Comparison of ENCODE assay signal across 22 mouse cellular contexts in the genomic region with DNA sequence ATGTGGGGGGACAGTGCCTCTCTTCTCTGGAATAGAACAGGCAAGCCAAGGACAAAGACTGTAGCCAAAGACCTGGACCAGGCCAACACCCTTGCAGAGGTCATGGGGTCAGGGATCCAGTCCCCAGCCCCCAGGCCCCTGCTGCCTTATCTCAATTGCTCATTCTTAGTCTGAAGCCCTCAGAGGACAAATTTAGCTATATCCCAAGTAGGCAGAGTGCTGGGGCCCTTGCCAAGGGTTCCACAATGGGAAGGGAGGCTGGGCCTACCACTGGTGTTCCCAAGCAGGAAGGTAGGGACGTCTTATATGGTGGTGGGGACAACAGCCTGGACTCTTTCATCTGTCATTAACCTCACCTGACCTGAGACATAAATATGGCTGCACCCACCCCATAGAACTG. TPM values are rescaled to one million over a fixed set of nuclear protein-coding genes. Genes with fewer than 3 reads are reported as not detected.
DNase-seq lines count a peak whose midpoint lies in the region; ATAC-seq lines count a peak whose summit lies in the region.
"Had no signal": no experiment of that assay in that cellular context is flagged by ENCODE, and none has a peak within 500 bp of the region (broad histone marks: within the 10 kb centered on the region; RNA-seq: fewer than 3 reads in every experiment).

No protein-coding gene starts in this region.

- peak; percentile 50 for DNase-seq in cerebellum, adult 11 months
- DNase-seq in cerebellum, adult 9-10 months = no peak
- DNase-seq in heart, adult 11 months = peak; percentile 98
- peak; percentile 63 to 80 for DNase-seq in heart, postnatal 14 days
- DNase-seq in ovary, postnatal 36 days (ENCODE audit: low spot score) = no peak
- DNase-seq in right cerebral cortex, postnatal 36 days (ENCODE audit: low spot score in 2 of 2) = no peak
- DNase-seq: adrenal gland, adult 8-10 months; gastrocnemius, adult 2 months; layer of hippocampus, adult 9-11 months; lung, adult 2 months; lung, postnatal 4 days; thymus, postnatal 25 days had no signal

- no peaks in the 10 kb centered on the region for H3K9me3 ChIP-seq in heart, embryonic 12.5 days (replicated peaks)
- H3K9me3 ChIP-seq: embryonic facial prominence, embryonic 15.5 days; kidney, embryonic 15.5 days had no signal

- H3K4me3 ChIP-seq in heart, embryonic 12.5 days = peak overlapping the region; percentile 71
- H3K4me3 ChIP-seq: embryonic facial prominence, embryonic 15.5 days; gastrocnemius, adult 2 months; kidney, embryonic 15.5 days; left cerebral cortex, adult 2 months had no signal

- peak overlapping the region; percentile 95 for H3K27ac ChIP-seq in heart, embryonic 12.5 days (ENCODE audit: poor library complexity, severe bottlenecking)
- H3K27ac ChIP-seq: embryonic facial prominence, embryonic 15.5 days; gastrocnemius, adult 2 months; kidney, embryonic 15.5 days; left cerebral cortex, adult 2 months had no signal

- H3K27me3 ChIP-seq in heart, embryonic 12.5 days (replicated peaks) = no peaks in the 10 kb centered on the region
- H3K27me3 ChIP-seq: embryonic facial prominence, embryonic 15.5 days had no signal

- H3K36me3 ChIP-seq in heart, embryonic 12.5 days = peaks cover 36% of the 10 kb centered on the region
- H3K36me3 ChIP-seq: embryonic facial prominence, embryonic 15.5 days; kidney, embryonic 15.5 days had no signal

- 19% methylated on average over 1 of the region's 1 CpGs for WGBS in heart, embryonic 12.5 days

- H3K4me1 ChIP-seq in heart, embryonic 12.5 days (replicated peaks) = peaks cover 53% of the 10 kb centered on the region

- intact Hi-C loops in heart, postnatal 14 days (cut with DNase I) = loop anchor here (5.0 to 10.0 kb wide), 4 partner anchors 119 to 359 kb away; a partner anchor contains a TSS

- ATAC-seq in heart, embryonic 12.5 days (ENCODE audit: insufficient number of reproducible peaks, low FRiP score) = peak; percentile 44
- ATAC-seq in granulocyte monocyte progenitor cell, adult 5-6 weeks (replicated peaks; ENCODE audit: poor library complexity, severe bottlenecking) = no peak
- ATAC-seq: hindbrain, embryonic 16.5 days; intestine, embryonic 16.5 days; Patski had no signal

- peak overlapping the region; percentile 93 for H3K9ac ChIP-seq in heart, embryonic 12.5 days
- H3K9ac ChIP-seq: embryonic facial prominence, embryonic 15.5 days; kidney, embryonic 15.5 days had no signal

- H3K4me2 ChIP-seq in heart, embryonic 12.5 days = peak overlapping the region; percentile 77
- H3K4me2 ChIP-seq: embryonic facial prominence, embryonic 15.5 days; kidney, embryonic 15.5 days; liver, embryonic 11.5 days; midbrain, embryonic 11.5 days had no signal

RNA-seq across cellular contexts. Expression of a gene that starts 0.7 kb away (rescaled TPM):
- polyA plus RNA-seq in heart, embryonic 12.5 days (2016; fragmentation: Nextera tagmentation; extraction: Ambion mirVana) = 1,039 and 1,047 TPM in 2 replicates
- total RNA-seq in heart, postnatal 14 days (2021) = 1,000 to 10,000 TPM; 1,701 to 1,920 TPM
- 1.5 TPM in 1 of 2 replicates, not detected in the other for total RNA-seq in granulocyte monocyte progenitor cell, adult 5-6 weeks (2014; fragmentation: Nextera tagmentation)
- total RNA-seq in granulocyte monocyte progenitor cell, adult 5-6 weeks (2017) = 0.62 TPM in 1 of 2 replicates, not detected in the other
- polyA plus RNA-seq: intestine, embryonic 16.5 days; midbrain, embryonic 11.5 days; Patski had no signal

RNA-seq across cellular contexts. Expression of a gene that starts 36.5 kb away (rescaled TPM):
- 3.0 and 3.1 TPM in 2 replicates for polyA plus RNA-seq in heart, embryonic 12.5 days (2016; fragmentation: Nextera tagmentation; extraction: Ambion mirVana)
- total RNA-seq in heart, postnatal 14 days (2021) = 1 to 10 TPM; 4.1 TPM
- 208 and 244 TPM in 2 replicates for total RNA-seq in granulocyte monocyte progenitor cell, adult 5-6 weeks (2014; fragmentation: Nextera tagmentation)
- 114 and 139 TPM in 2 replicates for total RNA-seq in granulocyte monocyte progenitor cell, adult 5-6 weeks (2017)

RNA-seq across cellular contexts. Expression of a gene that starts 48.4 kb away (rescaled TPM):
- polyA plus RNA-seq in heart, embryonic 12.5 days (2016; fragmentation: Nextera tagmentation; extraction: Ambion mirVana) = 42.5 and 44.3 TPM in 2 replicates
- 10 to 100 TPM; 24.7 to 25.5 TPM for total RNA-seq in heart, postnatal 14 days (2021)
- total RNA-seq in granulocyte monocyte progenitor cell, adult 5-6 weeks (2014; fragmentation: Nextera tagmentation) = 10.0 and 35.1 TPM in 2 replicates
- 4.8 and 9.4 TPM in 2 replicates for total RNA-seq in granulocyte monocyte progenitor cell, adult 5-6 weeks (2017)

Comparison
In these comparisons a context has a peak if more than half of its experiments do, and no peak if none do; other contexts are left out.
1. DNase-seq: peak in cerebellum, adult 11 months (single experiment), heart, adult 11 months (single experiment) and heart, postnatal 14 days (2 of 2); none in cerebellum, adult 9-10 months (single experiment), ovary, postnatal 36 days (single experiment) and right cerebral cortex, postnatal 36 days (0 of 2).
2. RNA of a gene that starts 0.7 kb away (total RNA-seq): 1,701 to 1,920 TPM in heart, postnatal 14 days; 0.62 to 1.5 TPM in granulocyte monocyte progenitor cell, adult 5-6 weeks; every median in the first group is over 100 times any median in the second.
3. RNA of a gene that starts 36.5 kb away (total RNA-seq): 114 to 244 TPM in granulocyte monocyte progenitor cell, adult 5-6 weeks; 4.1 TPM in heart, postnatal 14 days; every median in the first group is over 10 times any median in the second.